Mouse (Mus musculus) right cerebral cortex, postnatal 25 days (tissue): Measurements from ENCODE around the gene Atrnl1.
"Not testable (repeated sequence)": the region's sequence is repeated elsewhere in the genome, so short reads cannot be mapped to it uniquely, and the experiment has no call there.

ENCODE experiments used
- DNase-seq: peaks from one replicate; pipeline ENCODE4 v3.0.0; 2022

Atrnl1 gene

GRCm38 (mm10) chr19:57985918-57986900 lies 375.4 kb downstream of the Atrnl1 start:
- no peak for DNase-seq

GRCm38 (mm10) chr19:57987696-57988393 lies 377.0 kb downstream of the Atrnl1 start:
- DNase-seq = no peak

GRCm38 (mm10) chr19:57988559-57989093 lies 377.8 kb downstream of the Atrnl1 start:
- DNase-seq = no peak

- no peak for DNase-seq
Observed at GRCm38 (mm10) chr19:57991099-57991760, 380.4 kb downstream of the Atrnl1 start.

GRCm38 (mm10) chr19:57994174-57994833 lies 383.5 kb downstream of the Atrnl1 start:
- DNase-seq = not testable (repeated sequence)

- DNase-seq = no peak
Observed at GRCm38 (mm10) chr19:57995015-57995414, 384.2 kb downstream of the Atrnl1 start.

GRCm38 (mm10) chr19:57997961-57998360 lies 387.1 kb downstream of the Atrnl1 start:
- no peak for DNase-seq

GRCm38 (mm10) chr19:58011636-58012035 lies 400.8 kb downstream of the Atrnl1 start:
- no peak for DNase-seq

GRCm38 (mm10) chr19:58015741-58016140 lies 404.9 kb downstream of the Atrnl1 start:
- DNase-seq = no peak

GRCm38 (mm10) chr19:58016561-58017453 lies 406.0 kb downstream of the Atrnl1 start:
- DNase-seq = no peak

GRCm38 (mm10) chr19:58017468-58017867 lies 406.6 kb downstream of the Atrnl1 start:
- DNase-seq = no peak

GRCm38 (mm10) chr19:58018698-58019097 lies 407.9 kb downstream of the Atrnl1 start:
- DNase-seq = no peak

- DNase-seq = no peak
Observed at GRCm38 (mm10) chr19:58021514-58022284, 410.9 kb downstream of the Atrnl1 start.

- DNase-seq = no peak
Observed at GRCm38 (mm10) chr19:58023216-58023825, 412.5 kb downstream of the Atrnl1 start.

- no peak for DNase-seq
Observed at GRCm38 (mm10) chr19:58025053-58025452, 414.2 kb downstream of the Atrnl1 start.

GRCm38 (mm10) chr19:58029661-58030060 lies 418.8 kb downstream of the Atrnl1 start:
- DNase-seq = peak; percentile 79

- no peak for DNase-seq
Observed at GRCm38 (mm10) chr19:58033241-58033640, 422.4 kb downstream of the Atrnl1 start.

- no peak for DNase-seq
Observed at GRCm38 (mm10) chr19:58036166-58036565, 425.3 kb downstream of the Atrnl1 start.

- DNase-seq = no peak
Observed at GRCm38 (mm10) chr19:58043120-58043519, 432.3 kb downstream of the Atrnl1 start.

- no peak for DNase-seq
Observed at GRCm38 (mm10) chr19:58043550-58043949, 432.7 kb downstream of the Atrnl1 start.
